Mouse (Mus musculus) stomach, embryonic 14.5 days (tissue): Measurements from ENCODE around the gene Ttc21a. TPM values are rescaled to one million over a fixed set of nuclear protein-coding genes. Genes with fewer than 3 reads are reported as not detected.
A peak's percentile ranks its signal among the peaks of the same experiment; 100 is the strongest.

Experiments
- ATAC-seq: fragments of 200-750 bp; cut with Nextera tagmentation; 2 replicates; pipeline ENCODE4 v1.8.0; 2017; ENCODE audit warnings: low read depth, moderate TSS enrichment; ENCODE audit not compliant: insufficient number of reproducible peaks, insufficient read depth, low FRiP score
- H3K27ac ChIP-seq: fragments of 300-500 bp; sonication (generic); 2 replicates; pipeline ENCODE4 v1.5.1; 2014; ENCODE audit warnings: mild to moderate bottlenecking, low read length, moderate library complexity, mixed read lengths
- H3K27me3 ChIP-seq: fragments of 300-500 bp; sonication (generic); 2 replicates; pipeline ENCODE4 v1.6.1; 2014; ENCODE audit warnings: low read length, control low read depth, mixed read lengths; ENCODE audit not compliant: control insufficient read depth, insufficient read depth
- H3K36me3 ChIP-seq: fragments of 300-500 bp; sonication (generic); 2 replicates; pipeline ENCODE4 v1.6.1; 2014; ENCODE audit warnings: mild to moderate bottlenecking, control low read depth, low read length, moderate library complexity, mixed read lengths; ENCODE audit not compliant: control insufficient read depth, insufficient read depth
- H3K4me1 ChIP-seq: fragments of 300-500 bp; sonication (generic); 2 replicates; pipeline ENCODE4 v1.6.1; 2014; ENCODE audit warnings: low read length, control low read depth, mixed read lengths; ENCODE audit not compliant: control insufficient read depth, insufficient read depth
- H3K4me2 ChIP-seq: fragments of 300-500 bp; sonication (generic); replicated peaks from 2 replicates; pipeline ENCODE4 v1.6.1; 2014; ENCODE audit warnings: low read depth, low read length, control low read depth
- H3K4me3 ChIP-seq: fragments of 300-500 bp; sonication (generic); 2 replicates; pipeline ENCODE4 v1.5.1; 2014; ENCODE audit warnings: low read depth, low read length, control low read depth
- H3K9ac ChIP-seq: fragments of 300-500 bp; sonication (generic); replicated peaks from 2 replicates; pipeline ENCODE4 v1.6.1; 2014; ENCODE audit warnings: low read depth, mild to moderate bottlenecking, control low read depth, low read length, moderate library complexity, mixed read lengths
- H3K9me3 ChIP-seq: fragments of 300-500 bp; sonication (generic); 2 replicates; pipeline ENCODE4 v1.6.1; 2016; ENCODE audit warnings: low read depth, low read length, control low read depth; ENCODE audit not compliant: control insufficient read depth
- WGBS: fragments of 180-500 bp; shearing (Covaris S2); extraction: QIAGEN DNeasy Blood & Tissue Kit; methylation state at CpG from one replicate; pipeline ENCODE4 v1.1.7; 2014; 5-methylcytosine and 5-hydroxymethylcytosine counted together
- polyA plus RNA-seq: library from polyadenylated mRNA; unstranded; fragments of >200 nt; fragmentation: Nextera tagmentation; extraction: Ambion mirVana; gene quantifications from 2 replicates; pipeline ENCODE4 v1.2.1, GENCODE M21; 2014

The Ttc21a gene
- polyA plus RNA-seq, 1 experiment from 2014 or later, result 0.09 TPM

- Histone ChIP-seq H3K27ac (no peak overlapping the region), H3K9me3 (no peaks in the 10 kb centered on the region), H3K4me2 (no peak overlapping the region), H3K4me3 (no peak overlapping the region), H3K4me1 (peaks cover 29% of the 10 kb centered on the region), H3K36me3 (peaks cover 27% of the 10 kb centered on the region; the same call in 1 of the 2 replicates), H3K9ac (no peak overlapping the region), H3K27me3 (no peaks in the 10 kb centered on the region)
- ATAC-seq, result no peak
- 80% methylated on average over 5 of the region's 5 CpGs for WGBS
These were observed 37.2 kb downstream of the Ttc21a start for GRCm38 (mm10) chr9:119974609-119975008.

GRCm38 (mm10) chr9:119975286-119975685 is 37.9 kb downstream of the Ttc21a start:
- 88% methylated on average over 4 of the region's 4 CpGs for WGBS
- Histone ChIP-seq H3K4me3 (no peak overlapping the region), H3K4me1 (peaks cover 33% of the 10 kb centered on the region), H3K4me2 (no peak overlapping the region), H3K9me3 (no peaks in the 10 kb centered on the region), H3K36me3 (peaks cover 27% of the 10 kb centered on the region; the same call in 1 of the 2 replicates), H3K27me3 (no peaks in the 10 kb centered on the region), H3K9ac (no peak overlapping the region), H3K27ac (no peak overlapping the region)
- ATAC-seq, result no peak

GRCm38 (mm10) chr9:119976704-119977556 is 39.5 kb downstream of the Ttc21a start:
- WGBS, result 27% methylated on average over 17 of the region's 17 CpGs
- Histone ChIP-seq H3K36me3 (peaks cover 24% of the 10 kb centered on the region; the same call in 1 of the 2 replicates), H3K4me1 (peaks cover 47% of the 10 kb centered on the region)

GRCm38 (mm10) chr9:119977557-119978060 is 40.2 kb downstream of the Ttc21a start:
- Histone ChIP-seq H3K4me1 (peaks cover 54% of the 10 kb centered on the region), H3K27me3 (no peaks in the 10 kb centered on the region), H3K4me2 (no peak overlapping the region), H3K4me3 (no peak overlapping the region), H3K9me3 (no peaks in the 10 kb centered on the region), H3K27ac (0 out of 2 replicates have a peak overlapping the region, but pooled peaks have one; percentile 28), H3K36me3 (peaks cover 18% of the 10 kb centered on the region; the same call in 1 of the 2 replicates), H3K9ac (no peak overlapping the region)
- 43% methylated on average over 4 of the region's 5 CpGs for WGBS
- no peak for ATAC-seq

More at GRCm38 (mm10) chr9:119976704-119977556, 39.5 kb downstream of the Ttc21a start:
- Histone ChIP-seq H3K27me3 (no peaks in the 10 kb centered on the region), H3K4me2 (no peak overlapping the region), H3K4me3 (no peak overlapping the region), H3K27ac (peak overlapping the region; percentile 15; the same call in 1 of the 2 replicates), H3K9ac (no peak overlapping the region), H3K9me3 (no peaks in the 10 kb centered on the region)
- no peak for ATAC-seq

GRCm38 (mm10) chr9:119978151-119978810 is 40.9 kb downstream of the Ttc21a start:
- Histone ChIP-seq H3K9me3 (no peaks in the 10 kb centered on the region), H3K36me3 (peaks cover 12% of the 10 kb centered on the region; the same call in 1 of the 2 replicates), H3K27ac (0 out of 2 replicates have a peak overlapping the region, but pooled peaks have one; percentile 28), H3K4me3 (no peak overlapping the region), H3K4me2 (no peak overlapping the region), H3K9ac (no peak overlapping the region), H3K4me1 (peaks cover 59% of the 10 kb centered on the region), H3K27me3 (no peaks in the 10 kb centered on the region)
- 28% methylated on average over 9 of the region's 9 CpGs for whole genome bisulfite sequencing
- no peak for ATAC-seq

- Histone ChIP-seq H3K9me3 (no peaks in the 10 kb centered on the region), H3K4me1 (peaks cover 59% of the 10 kb centered on the region), H3K36me3 (peaks cover 6% of the 10 kb centered on the region; the same call in 1 of the 2 replicates), H3K9ac (no peak overlapping the region), H3K4me2 (no peak overlapping the region), H3K27me3 (no peaks in the 10 kb centered on the region), H3K4me3 (no peak overlapping the region), H3K27ac (no peak overlapping the region)
- no peak for ATAC-seq
- WGBS, result 75% methylated on average over 6 of the region's 6 CpGs
These were observed 41.5 kb downstream of the Ttc21a start for GRCm38 (mm10) chr9:119978811-119979441.

GRCm38 (mm10) chr9:119979749-119980148 is 42.3 kb downstream of the Ttc21a start:
- WGBS, result 42% methylated on average over 2 of the region's 2 CpGs
- no peaks in the 10 kb centered on the region for H3K36me3 ChIP-seq
- ATAC-seq, result no peak
- no peaks in the 10 kb centered on the region for H3K27me3 ChIP-seq
- H3K27ac ChIP-seq, result no peak overlapping the region
- H3K4me3 ChIP-seq, result no peak overlapping the region
- peaks cover 59% of the 10 kb centered on the region for H3K4me1 ChIP-seq
- no peak overlapping the region for H3K9ac ChIP-seq
- no peak overlapping the region for H3K4me2 ChIP-seq
- H3K9me3 ChIP-seq, result no peaks in the 10 kb centered on the region

GRCm38 (mm10) chr9:119980770-119981182 is 43.4 kb downstream of the Ttc21a start:
- Histone ChIP-seq H3K27ac (peak overlapping the region; percentile 89), H3K9ac (no peak overlapping the region; the same call in 1 of the 2 replicates), H3K4me2 (peak overlapping the region; percentile 95), H3K9me3 (no peaks in the 10 kb centered on the region), H3K27me3 (no peaks in the 10 kb centered on the region), H3K4me1 (peaks cover 59% of the 10 kb centered on the region), H3K4me3 (peak overlapping the region; percentile 68; the same call in 1 of the 2 replicates), H3K36me3 (no peaks in the 10 kb centered on the region)
- no peak for ATAC-seq
- 5% methylated on average over 4 of the region's 4 CpGs for WGBS
